Mouse (Mus musculus) layer of hippocampus, postnatal 36 days (tissue): ENCODE measurements around the gene Cenpv. TPM values are rescaled to one million over a fixed set of nuclear protein-coding genes. Genes with fewer than 3 reads are reported as not detected.
"Not testable (repeated sequence)": the region's sequence is repeated elsewhere in the genome, so short reads cannot be mapped to it uniquely, and the experiment has no call there.

Experiments used
- DNase-seq, 2 experiments: peaks; one replicate each; pipeline ENCODE4 v3.0.0; 2022
- total RNA-seq, 2 experiments: library from RNA; stranded (reverse); gene quantifications; 2 replicates each; pipeline ENCODE4 v1.2.3; 2021

The Cenpv gene
- total RNA-seq, 2 experiments from 2014 or later: 37.6 to 39.6 TPM

- DNase-seq: no peak
Observed at GRCm38 (mm10) chr11:62553633-62554032, 14.6 kb upstream of the Cenpv start.

GRCm38 (mm10) chr11:62553186-62553585 lies 14.1 kb upstream of the Cenpv start:
- DNase-seq: no peak

- peak; percentile 83 to 87 for DNase-seq
Observed at GRCm38 (mm10) chr11:62551226-62552119, 12.4 kb upstream of the Cenpv start.

- peak; percentile 98 for DNase-seq
Observed at GRCm38 (mm10) chr11:62550727-62551225, 11.7 kb upstream of the Cenpv start, which contains the start of gene Ubb. TSS of gene Ubb (plus strand) at chr11:62551171.

- peak in 1 of 2 experiments; percentile 48 for DNase-seq
Observed at GRCm38 (mm10) chr11:62550227-62550685, 11.2 kb upstream of the Cenpv start.

- DNase-seq: peak in 1 of 2 experiments; percentile 25
Observed at GRCm38 (mm10) chr11:62549782-62550181, 10.7 kb upstream of the Cenpv start.

GRCm38 (mm10) chr11:62543991-62544390 lies 4.9 kb upstream of the Cenpv start:
- DNase-seq: no peak

GRCm38 (mm10) chr11:62541581-62541980 lies 2.5 kb upstream of the Cenpv start:
- DNase-seq: no peak

GRCm38 (mm10) chr11:62540969-62541368 lies 1.9 kb upstream of the Cenpv start:
- no peak for DNase-seq

GRCm38 (mm10) chr11:62540167-62540566 lies 1.1 kb upstream of the Cenpv start:
- DNase-seq: no peak

GRCm38 (mm10) chr11:62538321-62539088 lies 556 bp downstream of the Cenpv start:
- DNase-seq: peak; percentile 43 to 54

- no peak for DNase-seq
Observed at GRCm38 (mm10) chr11:62537590-62537989, 1.5 kb downstream of the Cenpv start.

GRCm38 (mm10) chr11:62537089-62537488 lies 2.0 kb downstream of the Cenpv start:
- no peak for DNase-seq

GRCm38 (mm10) chr11:62522283-62522682 lies 16.8 kb downstream of the Cenpv start:
- DNase-seq: no peak

GRCm38 (mm10) chr11:62518991-62519390 lies 20.1 kb downstream of the Cenpv start:
- DNase-seq: peak; percentile 13 to 14

- DNase-seq: no peak
Observed at GRCm38 (mm10) chr11:62513311-62513710, 25.8 kb downstream of the Cenpv start.

GRCm38 (mm10) chr11:62512529-62513080 lies 26.5 kb downstream of the Cenpv start:
- no peak for DNase-seq

GRCm38 (mm10) chr11:62511444-62512202 lies 27.4 kb downstream of the Cenpv start:
- DNase-seq: no peak

- DNase-seq: no peak
Observed at GRCm38 (mm10) chr11:62510956-62511355, 28.1 kb downstream of the Cenpv start.

- no peak for DNase-seq
Observed at GRCm38 (mm10) chr11:62509571-62509970, 29.5 kb downstream of the Cenpv start.

GRCm38 (mm10) chr11:62508816-62509215 lies 30.2 kb downstream of the Cenpv start:
- not testable (repeated sequence) for DNase-seq

GRCm38 (mm10) chr11:62508365-62508764 lies 30.7 kb downstream of the Cenpv start:
- DNase-seq: not testable (repeated sequence)
